Mouse (Mus musculus) common myeloid progenitor, adult 5-6 weeks (primary cell): ENCODE measurements around the gene Ppp1r27. TPM values are rescaled to one million over a fixed set of nuclear protein-coding genes. Genes with fewer than 3 reads are reported as not detected.

Source experiments
- total RNA-seq: library from RNA; stranded (forward); fragments of 200-1000, 187-1606 nt; gene quantifications from 2 replicates; pipeline ENCODE4 v1.2.3, GENCODE M21; 2017

The Ppp1r27 gene
- total RNA-seq, 1 experiment from 2014 or later = not detected

Other genes starting within 250 kb of the Ppp1r27 start
- 857 and 890 TPM in 2 replicates for gene Actg1, start 202.6 kb downstream of the Ppp1r27 start, total RNA-seq
- gene Fscn2, start 189.6 kb downstream of the Ppp1r27 start, total RNA-seq = not detected in 2 replicates
- 6.6 and 18.3 TPM in 2 replicates for gene Faap100, start 172.4 kb downstream of the Ppp1r27 start, total RNA-seq
- 29.8 and 37.9 TPM in 2 replicates for gene Nploc4, start 113.4 kb downstream of the Ppp1r27 start, total RNA-seq
- gene Tspan10, start 108.5 kb downstream of the Ppp1r27 start, total RNA-seq = not detected in 2 replicates
- gene Pde6g, start 97.6 kb downstream of the Ppp1r27 start, total RNA-seq = not detected in 2 replicates
- gene Oxld1, start 93.1 kb downstream of the Ppp1r27 start, total RNA-seq = 6.5 and 13.6 TPM in 2 replicates
- gene Ccdc137, start 93.0 kb downstream of the Ppp1r27 start, total RNA-seq = 73.3 and 101 TPM in 2 replicates
- 7.7 and 9.4 TPM in 2 replicates for gene Arl16, start 83.5 kb downstream of the Ppp1r27 start, total RNA-seq
- gene Mrpl12, start 66.5 kb downstream of the Ppp1r27 start, total RNA-seq = 121 and 140 TPM in 2 replicates
- gene Slc25a10, start 59.3 kb downstream of the Ppp1r27 start, total RNA-seq = 8.2 and 12.1 TPM in 2 replicates
- gene Gcgr, start 20.4 kb downstream of the Ppp1r27 start, total RNA-seq = not detected in 2 replicates
- 26.5 and 31.0 TPM in 2 replicates for gene Mcrip1, start 1.4 kb downstream of the Ppp1r27 start, total RNA-seq
- 494 and 545 TPM in 2 replicates for gene P4hb, start 22.1 kb upstream of the Ppp1r27 start, total RNA-seq
- 148 and 170 TPM in 2 replicates for gene Arhgdia, start 30.5 kb upstream of the Ppp1r27 start, total RNA-seq
- gene Alyref, start 47.2 kb upstream of the Ppp1r27 start, total RNA-seq = 248 and 287 TPM in 2 replicates
- gene Anapc11, start 47.3 kb upstream of the Ppp1r27 start, total RNA-seq = 27.2 and 32.1 TPM in 2 replicates
- gene Npb, start 57.3 kb upstream of the Ppp1r27 start, total RNA-seq = not detected in 2 replicates
- 34.5 and 38.6 TPM in 2 replicates for gene Pcyt2, start 66.8 kb upstream of the Ppp1r27 start, total RNA-seq
- gene Sirt7, start 74.1 kb upstream of the Ppp1r27 start, total RNA-seq = 45.8 and 50.4 TPM in 2 replicates
- gene Mafg, start 82.5 kb upstream of the Ppp1r27 start, total RNA-seq = 20.3 and 22.1 TPM in 2 replicates
- gene Pycr1, start 92.6 kb upstream of the Ppp1r27 start, total RNA-seq = 9.9 and 11.7 TPM in 2 replicates
- not detected in 2 replicates for gene Myadml2, start 97.0 kb upstream of the Ppp1r27 start, total RNA-seq
- gene Notum, start 110.0 kb upstream of the Ppp1r27 start, total RNA-seq = not detected in 2 replicates
- 31.8 and 44.9 TPM in 2 replicates for gene Aspscr1, start 121.8 kb upstream of the Ppp1r27 start, total RNA-seq
- gene Cenpx, start 162.6 kb upstream of the Ppp1r27 start, total RNA-seq = 81.5 and 113 TPM in 2 replicates
- 30.3 and 30.9 TPM in 2 replicates for gene Lrrc45, start 162.8 kb upstream of the Ppp1r27 start, total RNA-seq
- gene Rac3, start 170.3 kb upstream of the Ppp1r27 start, total RNA-seq = not detected in 2 replicates
- 8.4 and 9.5 TPM in 2 replicates for gene Dcxr, start 176.1 kb upstream of the Ppp1r27 start, total RNA-seq
- not detected in 2 replicates for gene Cbr2, start 181.0 kb upstream of the Ppp1r27 start, total RNA-seq
- 18.9 and 25.7 TPM in 2 replicates for gene Hmga1b, start 211.7 kb upstream of the Ppp1r27 start, total RNA-seq
- gene Rfng, start 233.1 kb upstream of the Ppp1r27 start, total RNA-seq = 4.8 and 5.6 TPM in 2 replicates
- gene Gps1, start 233.1 kb upstream of the Ppp1r27 start, total RNA-seq = 66.0 and 88.2 TPM in 2 replicates
- gene Dus1l, start 245.3 kb upstream of the Ppp1r27 start, total RNA-seq = 43.2 and 57.9 TPM in 2 replicates